In genomic region chr2:25545996-25546810, GRCm38 (mm10) we compare ENCODE assay signal across 8 mouse cellular contexts. TPM values are rescaled to one million over a fixed set of nuclear protein-coding genes. Genes with fewer than 3 reads are reported as not detected.
A peak's percentile ranks its signal among the peaks of the same experiment; 100 is the strongest.
DNase-seq lines count a peak whose midpoint lies in the region; ATAC-seq and TF ChIP-seq lines count a peak whose summit lies in the region.

No protein-coding gene starts in this region.

- H3K4me3 ChIP-seq in gastrocnemius, adult 2 months = peak overlapping the region; percentile 81
- peak overlapping the region; percentile 60 for H3K4me3 ChIP-seq in embryonic facial prominence, embryonic 10.5 days
- H3K4me3 ChIP-seq in hindbrain, embryonic 14.5 days (replicated peaks; ENCODE audit: low read length) = peak overlapping the region; percentile 65

- ATAC-seq in CD4-positive, CD25-positive, alpha-beta regulatory T cell, adult 4 months = peak; percentile 9
- peak; percentile 54 for ATAC-seq in hindbrain, embryonic 14.5 days (ENCODE audit: low FRiP score)
- ATAC-seq in megakaryocyte progenitor cell, adult 5-6 weeks (replicated peaks; ENCODE audit: poor library complexity) = peak; percentile 24

- WGBS in embryonic facial prominence, embryonic 10.5 days = 10% methylated on average over 43 of the region's 43 CpGs
- WGBS in hindbrain, embryonic 14.5 days = 11% methylated on average over 37 of the region's 43 CpGs

- no peaks in the 10 kb centered on the region for H3K27me3 ChIP-seq in embryonic facial prominence, embryonic 10.5 days (replicated peaks; ENCODE audit: low read depth, poor library complexity, severe bottlenecking)
- no peaks in the 10 kb centered on the region for H3K27me3 ChIP-seq in hindbrain, embryonic 14.5 days (ENCODE audit: control insufficient read depth, insufficient read depth, low read length)

- no peaks in the 10 kb centered on the region for H3K9me3 ChIP-seq in embryonic facial prominence, embryonic 10.5 days
- no peaks in the 10 kb centered on the region for H3K9me3 ChIP-seq in hindbrain, embryonic 14.5 days (ENCODE audit: control insufficient read depth, low read length)

- H3K4me2 ChIP-seq in hindbrain, embryonic 14.5 days (replicated peaks) = peak overlapping the region; percentile 76

- H3K9ac ChIP-seq in hindbrain, embryonic 14.5 days = peak overlapping the region; percentile 68

- DNase-seq in gastrocnemius, adult 2 months = peak; percentile 91
- no peak for DNase-seq in gastrocnemius, postnatal 14 days
- DNase-seq in embryonic facial prominence, embryonic 10.5 days (ENCODE audit: low spot score) = no peak
- DNase-seq in hindbrain, embryonic 14.5 days (ENCODE audit: low spot score) = no peak
- DNase-seq in left cerebral cortex, adult 8-10 months (ENCODE audit: low spot score in 2 of 2) = no peak
- no peak for DNase-seq in embryo, embryonic 10.5 days (ENCODE audit: low spot score)

- peak overlapping the region; percentile 95 for H3K27ac ChIP-seq in gastrocnemius, adult 2 months
- H3K27ac ChIP-seq in embryonic facial prominence, embryonic 10.5 days (replicated peaks) = peak overlapping the region; percentile 91
- no peak overlapping the region for H3K27ac ChIP-seq in hindbrain, embryonic 14.5 days

- H3K4me1 ChIP-seq in embryonic facial prominence, embryonic 10.5 days = peaks cover 25% of the 10 kb centered on the region
- H3K4me1 ChIP-seq in hindbrain, embryonic 14.5 days (replicated peaks; ENCODE audit: control insufficient read depth, insufficient read depth, low read length) = 0 out of 2 replicates have a peak, but pooled peaks cover 6% of the 10 kb centered on the region

- peaks cover 15% of the 10 kb centered on the region; the same call in 1 of the 2 replicates for H3K36me3 ChIP-seq in embryonic facial prominence, embryonic 10.5 days (replicated peaks)
- no peaks in the 10 kb centered on the region for H3K36me3 ChIP-seq in hindbrain, embryonic 14.5 days (replicated peaks; ENCODE audit: control insufficient read depth, insufficient read depth)

- intact Hi-C loops in gastrocnemius, adult 2 months (cut with DNase I) = no loop called here
- intact Hi-C loops in gastrocnemius, postnatal 14 days (cut with DNase I; ENCODE audit: low total_unique reads) = no loop called here

- no peak for TF ChIP-seq CTCF in gastrocnemius, adult 2 months (IDR thresholded peaks at IDR 0.05)

RNA-seq across cellular contexts. Expression of gene Traf2, which starts 0.5 kb away (rescaled TPM):
- total RNA-seq in gastrocnemius, adult 2 months (2021) = 10 to 100 TPM; 12.4 to 13.1 TPM
- total RNA-seq in gastrocnemius, postnatal 14 days (2021) = 10 to 100 TPM in 1 of 2 experiments, 1 to 10 TPM in 1; 9.7 to 13.3 TPM
- 100 to 1,000 TPM in 1 of 2 experiments, 10 to 100 TPM in 1; 83.7 to 125 TPM for polyA plus RNA-seq in CD4-positive, CD25-positive, alpha-beta regulatory T cell, adult 4 months (2017; shearing (Covaris generic))
- 39.9 and 40.1 TPM in 2 replicates for polyA plus RNA-seq in embryonic facial prominence, embryonic 10.5 days (2016; fragmentation: Nextera tagmentation; extraction: Ambion mirVana)
- 15.6 and 16.3 TPM in 2 replicates for polyA plus RNA-seq in hindbrain, embryonic 14.5 days (2014; fragmentation: Nextera tagmentation; extraction: Ambion mirVana)
- 9.7 and 10.8 TPM in 2 replicates for total RNA-seq in megakaryocyte progenitor cell, adult 5-6 weeks (2015)
- 13.7 and 14.2 TPM in 2 replicates for total RNA-seq in megakaryocyte progenitor cell, adult 5-6 weeks (2017)
- total RNA-seq in left cerebral cortex, adult 8-10 months (2022) = 10 to 100 TPM; 10.3 to 11.9 (median 10.4) TPM

RNA-seq across cellular contexts. Expression of gene Edf1, which starts 11.4 kb away (rescaled TPM):
- 100 to 1,000 TPM; 152 to 179 TPM for total RNA-seq in gastrocnemius, adult 2 months (2021)
- total RNA-seq in gastrocnemius, postnatal 14 days (2021) = 100 to 1,000 TPM; 164 to 173 TPM
- polyA plus RNA-seq in CD4-positive, CD25-positive, alpha-beta regulatory T cell, adult 4 months (2017; shearing (Covaris generic)) = 100 to 1,000 TPM; 257 to 281 TPM
- polyA plus RNA-seq in embryonic facial prominence, embryonic 10.5 days (2016; fragmentation: Nextera tagmentation; extraction: Ambion mirVana) = 310 and 316 TPM in 2 replicates
- 353 and 366 TPM in 2 replicates for polyA plus RNA-seq in hindbrain, embryonic 14.5 days (2014; fragmentation: Nextera tagmentation; extraction: Ambion mirVana)
- total RNA-seq in megakaryocyte progenitor cell, adult 5-6 weeks (2015) = 141 and 144 TPM in 2 replicates
- 95.5 and 128 TPM in 2 replicates for total RNA-seq in megakaryocyte progenitor cell, adult 5-6 weeks (2017)
- 100 to 1,000 TPM; 123 to 209 (median 170) TPM for total RNA-seq in left cerebral cortex, adult 8-10 months (2022)

RNA-seq across cellular contexts. Expression of gene Mamdc4, which starts 28.4 kb away (rescaled TPM):
- 1 to 10 TPM; 1.6 to 4.0 TPM for total RNA-seq in gastrocnemius, adult 2 months (2021)
- under 1 TPM; 0.68 to 0.80 TPM for total RNA-seq in gastrocnemius, postnatal 14 days (2021)
- 1 to 10 TPM; 1.6 to 4.7 TPM for polyA plus RNA-seq in CD4-positive, CD25-positive, alpha-beta regulatory T cell, adult 4 months (2017; shearing (Covaris generic))
- polyA plus RNA-seq in embryonic facial prominence, embryonic 10.5 days (2016; fragmentation: Nextera tagmentation; extraction: Ambion mirVana) = 1.9 and 7.7 TPM in 2 replicates
- polyA plus RNA-seq in hindbrain, embryonic 14.5 days (2014; fragmentation: Nextera tagmentation; extraction: Ambion mirVana) = 1.3 and 1.7 TPM in 2 replicates
- 0.42 and 0.86 TPM in 2 replicates for total RNA-seq in megakaryocyte progenitor cell, adult 5-6 weeks (2015)
- 0.12 and 9.3 TPM in 2 replicates for total RNA-seq in megakaryocyte progenitor cell, adult 5-6 weeks (2017)
- 1 to 10 TPM in 3 of 4 experiments, under 1 TPM in 1; 0.46 to 3.1 (median 1.7) TPM for total RNA-seq in left cerebral cortex, adult 8-10 months (2022)

RNA-seq across cellular contexts. Expression of gene Phpt1, which starts 28.8 kb away (rescaled TPM):
- 10 to 100 TPM; 52.7 to 64.7 TPM for total RNA-seq in gastrocnemius, adult 2 months (2021)
- 10 to 100 TPM; 42.6 to 44.8 TPM for total RNA-seq in gastrocnemius, postnatal 14 days (2021)
- 10 to 100 TPM; 53.9 to 66.8 TPM for polyA plus RNA-seq in CD4-positive, CD25-positive, alpha-beta regulatory T cell, adult 4 months (2017; shearing (Covaris generic))
- polyA plus RNA-seq in embryonic facial prominence, embryonic 10.5 days (2016; fragmentation: Nextera tagmentation; extraction: Ambion mirVana) = 146 and 155 TPM in 2 replicates
- 171 and 187 TPM in 2 replicates for polyA plus RNA-seq in hindbrain, embryonic 14.5 days (2014; fragmentation: Nextera tagmentation; extraction: Ambion mirVana)
- total RNA-seq in megakaryocyte progenitor cell, adult 5-6 weeks (2015) = 48.1 and 56.5 TPM in 2 replicates
- total RNA-seq in megakaryocyte progenitor cell, adult 5-6 weeks (2017) = 29.6 and 35.4 TPM in 2 replicates
- total RNA-seq in left cerebral cortex, adult 8-10 months (2022) = 10 to 100 TPM; 57.8 to 72.0 (median 64.7) TPM

RNA-seq across cellular contexts. Expression of gene Ajm1, which starts 35.4 kb away (rescaled TPM):
- not detected for total RNA-seq in gastrocnemius, adult 2 months (2021)
- total RNA-seq in gastrocnemius, postnatal 14 days (2021) = under 1 TPM in 1 of 2 experiments, not detected in 1; 0.10 TPM
- polyA plus RNA-seq in CD4-positive, CD25-positive, alpha-beta regulatory T cell, adult 4 months (2017; shearing (Covaris generic)) = not detected
- 0.05 and 0.16 TPM in 2 replicates for polyA plus RNA-seq in embryonic facial prominence, embryonic 10.5 days (2016; fragmentation: Nextera tagmentation; extraction: Ambion mirVana)
- 10.8 and 12.7 TPM in 2 replicates for polyA plus RNA-seq in hindbrain, embryonic 14.5 days (2014; fragmentation: Nextera tagmentation; extraction: Ambion mirVana)
- total RNA-seq in megakaryocyte progenitor cell, adult 5-6 weeks (2015) = not detected in 2 replicates
- total RNA-seq in megakaryocyte progenitor cell, adult 5-6 weeks (2017) = 0.10 TPM in 1 of 2 replicates, not detected in the other
- 10 to 100 TPM; 86.8 to 96.3 (median 92.7) TPM for total RNA-seq in left cerebral cortex, adult 8-10 months (2022)
